Mouse (Mus musculus) hematopoietic stem cell, adult 5-6 weeks (primary cell): ENCODE measurements around the gene Sugp1. TPM values are rescaled to one million over a fixed set of nuclear protein-coding genes. Genes with fewer than 3 reads are reported as not detected.

Experiments used
- ATAC-seq, 2 experiments: fragments of 125-278 bp in 1 of 2; replicated peaks in 1 of 2; 2 replicates each; pipeline ENCODE4 v1.8.0; 2016 to 2017; ENCODE audit warnings: inconsistent platforms in 2 of 2, mild to moderate bottlenecking in 2 of 2, moderate number of reproducible peaks in 2 of 2, low read depth in 1 of 2, moderate TSS enrichment in 1 of 2; ENCODE audit not compliant: low FRiP score in 2 of 2, poor library complexity in 2 of 2, severe bottlenecking in 2 of 2, insufficient read depth in 1 of 2, low TSS enrichment in 1 of 2
- total RNA-seq: library from RNA; stranded (forward); fragments of 172-1452, 232-1000 nt; gene quantifications from 2 replicates; pipeline ENCODE4 v1.2.3, GENCODE M21; 2017

The Sugp1 gene
- total RNA-seq, 1 experiment from 2014 or later = 37.7 TPM

GRCm38 (mm10) chr8:70087836-70088650 lies 45.4 kb downstream of the Sugp1 start:
- ATAC-seq = peak; percentile 13 to 30; a peak in 1 of 4 replicates

GRCm38 (mm10) chr8:70089296-70089960 lies 46.8 kb downstream of the Sugp1 start:
- no peak for ATAC-seq

- ATAC-seq = no peak
Observed at GRCm38 (mm10) chr8:70092786-70093185, 50.2 kb downstream of the Sugp1 start.

GRCm38 (mm10) chr8:70099276-70099675 lies 56.7 kb downstream of the Sugp1 start:
- no peak for ATAC-seq

GRCm38 (mm10) chr8:70100241-70100640 lies 57.6 kb downstream of the Sugp1 start:
- no peak for ATAC-seq

GRCm38 (mm10) chr8:70104506-70104905 lies 61.9 kb downstream of the Sugp1 start:
- ATAC-seq = peak; percentile 68 to 79

- no peak for ATAC-seq
Observed at GRCm38 (mm10) chr8:70104922-70105321, 62.3 kb downstream of the Sugp1 start.

- ATAC-seq = no peak
Observed at GRCm38 (mm10) chr8:70110451-70110850, 67.8 kb downstream of the Sugp1 start.

GRCm38 (mm10) chr8:70111192-70111795 lies 68.7 kb downstream of the Sugp1 start:
- no peak for ATAC-seq

- no peak for ATAC-seq
Observed at GRCm38 (mm10) chr8:70112401-70113016, 69.9 kb downstream of the Sugp1 start.

GRCm38 (mm10) chr8:70114488-70114887 lies 71.9 kb downstream of the Sugp1 start:
- no peak for ATAC-seq

- ATAC-seq = no peak
Observed at GRCm38 (mm10) chr8:70114892-70115291, 72.3 kb downstream of the Sugp1 start.

- ATAC-seq = peak; percentile 62 to 69; a peak in 3 of 4 replicates
Observed at GRCm38 (mm10) chr8:70117611-70118010, 75.0 kb downstream of the Sugp1 start.

- ATAC-seq = peak in 1 of 2 experiments; percentile 33; a peak in 1 of 4 replicates
Observed at GRCm38 (mm10) chr8:70118726-70119700, 76.4 kb downstream of the Sugp1 start.

- ATAC-seq = no peak
Observed at GRCm38 (mm10) chr8:70120667-70121066, 78.1 kb downstream of the Sugp1 start, which contains the start of gene Ncan. Gene Ncan (minus strand): TSS chr8:70120873.
